Mouse (Mus musculus) thymus, postnatal 4 days (tissue): Measurements from ENCODE around the gene Spata16.

ENCODE experiments used
- DNase-seq: peaks from one replicate; pipeline ENCODE4 v3.0.0; 2021

Spata16 gene

GRCm38 (mm10) chr3:26980371-26980770 is 343.0 kb downstream of the Spata16 start:
- no peak for DNase-seq

GRCm38 (mm10) chr3:26981979-26982623 is 344.7 kb downstream of the Spata16 start:
- no peak for DNase-seq

GRCm38 (mm10) chr3:26983749-26984148 is 346.3 kb downstream of the Spata16 start:
- no peak for DNase-seq

DNA sequence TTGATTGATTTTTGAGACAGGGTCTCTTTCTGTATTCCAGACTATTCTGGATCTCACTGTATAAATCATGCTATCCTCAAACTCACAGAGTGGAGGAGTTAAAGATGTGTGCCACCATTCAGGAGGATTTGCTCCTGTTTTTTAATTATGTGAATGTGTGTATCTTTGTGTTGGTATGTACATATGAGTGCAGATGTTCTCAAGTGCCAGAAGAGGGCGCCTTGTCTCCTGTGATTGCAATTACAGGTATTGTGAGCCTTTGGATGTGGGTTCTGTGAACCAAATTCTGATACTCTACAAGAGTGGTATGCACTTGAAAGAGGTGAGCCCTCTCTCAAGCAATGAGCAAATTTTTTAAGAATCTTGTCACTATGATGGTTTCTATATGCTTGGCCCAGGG is 369.4 kb downstream of the Spata16 start:
- DNase-seq = no peak

- no peak for DNase-seq
Observed at GRCm38 (mm10) chr3:27027957-27028356, 390.5 kb downstream of the Spata16 start.

GRCm38 (mm10) chr3:27028526-27028925 is 391.1 kb downstream of the Spata16 start:
- DNase-seq = no peak

- no peak for DNase-seq
Observed at GRCm38 (mm10) chr3:27030067-27030857, 392.8 kb downstream of the Spata16 start.
